Mouse (Mus musculus) forebrain, embryonic 11.5 days (tissue): ENCODE data around the gene Tex9. TPM values are rescaled to one million over a fixed set of nuclear protein-coding genes. Genes with fewer than 3 reads are reported as not detected.

Experiments
- ATAC-seq: fragments of 200-750 bp; cut with Nextera tagmentation; replicated peaks from 2 replicates; pipeline ENCODE4 v1.8.0; 2017; ENCODE audit warnings: moderate TSS enrichment; ENCODE audit not compliant: low FRiP score
- DNase-seq: peaks from one replicate; pipeline ENCODE4 v3.0.0-alpha.2; 2017; ENCODE audit warnings: low spot score
- H3K27ac ChIP-seq: fragments of 300-500 bp; sonication (generic); 2 replicates; pipeline ENCODE4 v1.5.1; 2014; ENCODE audit warnings: low read depth, low read length
- H3K27me3 ChIP-seq: fragments of 300-500 bp; sonication (generic); 2 replicates; pipeline ENCODE4 v1.6.1; 2014; ENCODE audit warnings: mild to moderate bottlenecking, low read length, mixed read lengths; ENCODE audit not compliant: control insufficient read depth, insufficient read depth
- H3K36me3 ChIP-seq: fragments of 300-500 bp; sonication (generic); 2 replicates; pipeline ENCODE4 v1.6.1; 2014; ENCODE audit warnings: mild to moderate bottlenecking, low read length, moderate library complexity, mixed read lengths; ENCODE audit not compliant: control insufficient read depth, insufficient read depth
- H3K4me1 ChIP-seq: fragments of 300-500 bp; sonication (generic); replicated peaks from 2 replicates; pipeline ENCODE4 v1.6.1; 2014; ENCODE audit warnings: low read length, mixed read lengths; ENCODE audit not compliant: control insufficient read depth, insufficient read depth
- H3K4me2 ChIP-seq: fragments of 300-500 bp; sonication (generic); 2 replicates; pipeline ENCODE4 v1.6.1; 2014; ENCODE audit warnings: low read depth, mild to moderate bottlenecking, low read length, moderate library complexity, mixed read lengths; ENCODE audit not compliant: severe bottlenecking
- H3K4me3 ChIP-seq: fragments of 300-500 bp; sonication (generic); 2 replicates; pipeline ENCODE4 v1.5.1; 2014; ENCODE audit warnings: low read depth, low read length
- H3K9ac ChIP-seq: fragments of 300-500 bp; sonication (generic); 2 replicates; pipeline ENCODE4 v1.6.1; 2014; ENCODE audit warnings: low read length
- H3K9me3 ChIP-seq: fragments of 300-500 bp; sonication (generic); 2 replicates; pipeline ENCODE4 v1.6.1; 2016; ENCODE audit warnings: low read length, mixed read lengths; ENCODE audit not compliant: control insufficient read depth
- WGBS: fragments of 180-500 bp; shearing (Covaris S2); extraction: QIAGEN DNeasy Blood & Tissue Kit; methylation state at CpG from one replicate; pipeline ENCODE4 v1.1.7; 2014; 5-methylcytosine and 5-hydroxymethylcytosine counted together
- polyA plus RNA-seq: library from polyadenylated mRNA; unstranded; fragments of >200 nt; fragmentation: Nextera tagmentation; extraction: Ambion mirVana; gene quantifications from 2 replicates; pipeline ENCODE4 v1.2.1, GENCODE M21; 2014

Gene Tex9
- polyA plus RNA-seq = 75.1 and 77.6 TPM in 2 replicates

DNA sequence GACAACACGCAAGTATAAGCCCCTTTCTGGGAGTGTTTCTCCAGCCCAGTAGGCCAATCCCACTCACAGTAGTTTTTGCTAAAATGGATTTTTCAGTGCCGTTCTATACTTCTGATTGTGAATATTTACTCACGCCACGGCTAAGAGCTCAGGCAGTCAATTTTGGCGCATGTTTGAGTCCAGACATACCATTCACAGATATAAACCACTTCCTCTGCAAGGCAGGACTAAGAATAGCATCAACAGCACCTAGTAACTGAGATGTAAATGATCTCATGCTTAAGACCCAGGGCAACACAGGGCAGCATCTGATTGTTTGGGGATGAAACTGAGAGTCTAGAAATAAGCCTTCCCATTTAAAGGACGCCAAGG is at the start of gene Tex9:
Gene Tex9 (minus strand): TSS at position 19 of the 372 bp plus-strand sequence.
- peak; percentile 57 for ATAC-seq
- Histone ChIP-seq H3K9ac (peak within 1 kb of the TSS; percentile 70), H3K36me3 (no peaks in the 10 kb centered on the region), H3K4me1 (peaks cover 3% of the 10 kb centered on the region; the same call in 1 of the 2 replicates), H3K9me3 (no peaks in the 10 kb centered on the region), H3K27ac (peak within 1 kb of the TSS; percentile 67; the same call in 1 of the 2 replicates), H3K4me3 (peak within 1 kb of the TSS; percentile 80), H3K4me2 (peak within 1 kb of the TSS; percentile 57), H3K27me3 (no peaks in the 10 kb centered on the region)
- no peak for DNase-seq
- 16% methylated on average over 6 of the region's 6 CpGs for WGBS

- no peaks in the 10 kb centered on the region for H3K9me3 ChIP-seq
- H3K4me3 ChIP-seq = no peak overlapping the region
- no peak overlapping the region for H3K27ac ChIP-seq
- 32% methylated on average over 1 of the region's 1 CpGs for WGBS
- ATAC-seq (no peak), DNase-seq (no peak)
- no peaks in the 10 kb centered on the region for H3K36me3 ChIP-seq
- no peak overlapping the region for H3K4me2 ChIP-seq
- H3K4me1 ChIP-seq = no peaks in the 10 kb centered on the region
- no peaks in the 10 kb centered on the region for H3K27me3 ChIP-seq
- no peak overlapping the region for H3K9ac ChIP-seq
Measured at GRCm38 (mm10) chr9:72537086-72537485, 45.1 kb upstream of the Tex9 start.

- Histone ChIP-seq H3K9ac (no peak overlapping the region), H3K36me3 (no peaks in the 10 kb centered on the region), H3K4me2 (no peak overlapping the region), H3K4me1 (peaks cover 7% of the 10 kb centered on the region), H3K4me3 (no peak overlapping the region), H3K27ac (no peak overlapping the region), H3K9me3 (no peaks in the 10 kb centered on the region), H3K27me3 (no peaks in the 10 kb centered on the region)
- DNase-seq = no peak
- ATAC-seq = no peak
- WGBS = 90% methylated on average over 3 of the region's 3 CpGs
Measured at GRCm38 (mm10) chr9:72535394-72535793, 43.4 kb upstream of the Tex9 start.

DNA sequence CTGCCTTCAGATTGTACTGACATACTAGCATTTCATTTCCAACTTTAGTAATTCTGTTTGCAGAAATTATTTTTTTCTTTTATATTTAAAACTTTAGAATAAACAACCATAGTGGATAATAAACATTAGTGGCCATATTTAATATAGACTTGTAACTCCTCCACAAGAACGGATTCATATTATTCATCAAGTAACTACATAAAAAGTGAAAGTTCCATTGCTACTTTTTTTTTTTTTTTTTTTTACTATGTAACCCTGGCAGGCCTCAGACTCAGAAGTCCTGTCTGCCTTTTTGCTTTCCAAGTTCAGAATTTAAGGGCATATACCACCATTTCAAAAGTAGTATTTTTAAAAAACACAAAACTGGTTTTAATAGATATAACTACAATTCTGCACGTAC is 43.0 kb upstream of the Tex9 start:
- Histone ChIP-seq H3K27me3 (no peaks in the 10 kb centered on the region), H3K9me3 (no peaks in the 10 kb centered on the region), H3K4me3 (no peak overlapping the region), H3K9ac (no peak overlapping the region), H3K27ac (no peak overlapping the region), H3K4me2 (peak overlapping the region; percentile 34; the same call in 1 of the 2 replicates), H3K4me1 (peaks cover 8% of the 10 kb centered on the region), H3K36me3 (no peaks in the 10 kb centered on the region)
- WGBS = 98% methylated on average over 2 of the region's 2 CpGs
- ATAC-seq = no peak
- DNase-seq = no peak

DNA sequence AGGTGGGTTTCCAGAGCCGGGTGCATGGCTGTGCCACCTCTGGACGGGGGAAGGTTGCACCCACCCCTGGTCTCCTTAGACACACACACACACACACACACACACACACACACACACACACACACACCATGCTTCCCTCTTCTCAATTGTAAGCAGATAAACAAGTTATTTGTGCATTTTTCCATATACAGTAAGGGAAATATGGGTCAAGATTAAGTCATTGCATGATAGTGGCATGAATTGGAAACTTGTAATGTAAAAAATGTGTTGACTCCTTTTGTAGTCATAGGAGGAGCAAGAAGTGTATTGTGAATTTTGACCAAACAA is 41.0 kb upstream of the Tex9 start:
- Histone ChIP-seq H3K9ac (peak overlapping the region; percentile 98), H3K9me3 (no peaks in the 10 kb centered on the region), H3K4me1 (peaks cover 8% of the 10 kb centered on the region), H3K27ac (peak overlapping the region; percentile 99), H3K36me3 (no peaks in the 10 kb centered on the region), H3K4me2 (peak overlapping the region; percentile 70), H3K4me3 (peak overlapping the region; percentile 92), H3K27me3 (no peaks in the 10 kb centered on the region)
- ATAC-seq = peak; percentile 8; the same call in 1 of the 2 replicates
- no peak for DNase-seq
- WGBS = 0% methylated on average over 2 of the region's 2 CpGs

DNA sequence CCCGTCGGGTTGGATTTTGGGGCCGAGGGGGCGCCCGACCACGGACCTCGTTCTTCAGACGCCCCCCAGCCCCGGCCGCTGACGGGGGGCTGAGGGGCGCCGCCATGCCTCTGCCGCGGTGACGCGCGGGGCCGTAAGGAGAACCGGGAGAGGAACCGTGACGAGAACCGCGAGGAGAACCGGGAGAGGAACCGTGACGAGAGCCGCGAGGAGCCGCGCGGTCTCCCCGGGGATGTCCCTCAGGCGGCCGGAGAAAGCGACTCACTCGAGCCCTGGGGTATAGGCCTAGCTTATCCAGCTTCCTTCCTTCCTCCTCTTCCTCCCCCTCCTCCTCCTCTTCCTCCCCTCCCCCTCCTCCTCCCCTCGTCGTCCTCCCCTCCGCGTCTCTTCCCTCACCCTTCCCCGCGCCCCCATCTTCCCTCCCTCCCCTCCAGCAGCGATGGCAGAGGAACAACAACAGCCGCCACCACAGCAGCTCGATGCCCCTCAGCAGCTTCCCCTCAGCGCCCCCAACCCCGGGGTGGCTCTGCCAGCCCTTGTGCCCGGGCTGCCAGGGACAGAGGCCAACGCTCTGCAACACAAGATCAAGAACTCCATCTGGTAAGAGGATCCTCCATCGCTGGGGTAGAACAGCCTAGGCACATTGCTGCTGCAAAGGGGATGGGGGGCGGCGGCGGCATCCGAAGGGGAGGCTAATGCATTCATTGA is 40.5 kb upstream of the Tex9 start:
- Histone ChIP-seq H3K9ac (peak overlapping the region; percentile 98), H3K27me3 (no peaks in the 10 kb centered on the region), H3K4me3 (peak overlapping the region; percentile 92), H3K36me3 (no peaks in the 10 kb centered on the region), H3K4me1 (peaks cover 8% of the 10 kb centered on the region), H3K9me3 (no peaks in the 10 kb centered on the region), H3K27ac (peak overlapping the region; percentile 99), H3K4me2 (peak overlapping the region; percentile 70)
- WGBS = under 1% methylated on average over 53 of the region's 55 CpGs
- ATAC-seq = peak; percentile 49
- peak; percentile 86 for DNase-seq

- Histone ChIP-seq H3K27me3 (no peaks in the 10 kb centered on the region), H3K36me3 (no peaks in the 10 kb centered on the region), H3K9ac (peak within 1 kb of the TSS; percentile 98), H3K4me3 (peak within 1 kb of the TSS; percentile 92), H3K9me3 (no peaks in the 10 kb centered on the region), H3K4me1 (peaks cover 8% of the 10 kb centered on the region), H3K27ac (peak within 1 kb of the TSS; percentile 99), H3K4me2 (peak within 1 kb of the TSS; percentile 70)
- WGBS = under 1% methylated on average over 45 of the region's 63 CpGs
- DNase-seq (peak; percentile 91), ATAC-seq (peak; percentile 86)
Measured at GRCm38 (mm10) chr9:72531996-72532380, 40.0 kb upstream of the Tex9 start, which contains the start of gene Rfx7. Gene Rfx7, plus strand, starts transcription at chr9:72532240.

- peak overlapping the region; percentile 99 for H3K27ac ChIP-seq
- H3K27me3 ChIP-seq = no peaks in the 10 kb centered on the region
- H3K4me2 ChIP-seq = peak overlapping the region; percentile 70
- peak overlapping the region; percentile 92 for H3K4me3 ChIP-seq
- H3K9me3 ChIP-seq = no peaks in the 10 kb centered on the region
- peaks cover 8% of the 10 kb centered on the region for H3K4me1 ChIP-seq
- H3K9ac ChIP-seq = peak overlapping the region; percentile 98
- ATAC-seq = peak; percentile 94
- no peaks in the 10 kb centered on the region for H3K36me3 ChIP-seq
- WGBS = 2% methylated on average over 35 of the region's 35 CpGs
- DNase-seq = peak; percentile 94
Measured at GRCm38 (mm10) chr9:72531291-72531995, 39.4 kb upstream of the Tex9 start.
